Mouse (Mus musculus): ENCODE results near the gene Nfatc2. TPM values are rescaled to one million over a fixed set of nuclear protein-coding genes. Genes with fewer than 3 reads are reported as not detected.

Gene Nfatc2
- polyA plus RNA-seq, 1 experiment from 2014 or later = 0.25 TPM

GRCm38 (mm10) chr2:168514131-168514530 is 87.3 kb downstream of the Nfatc2 start:
- Histone ChIP-seq H3K9ac (ENCODE audit: low read depth, low read length) (no peak overlapping the region), H3K4me3 (ENCODE audit: low read depth, low read length) (no peak overlapping the region), H3K36me3 (ENCODE audit: control insufficient read depth, insufficient read depth, low read length) (no peaks in the 10 kb centered on the region), H3K4me2 (replicated peaks; ENCODE audit: low read depth, low read length) (no peak overlapping the region), H3K4me1 (replicated peaks; ENCODE audit: control insufficient read depth, insufficient read depth, low read length) (no peaks in the 10 kb centered on the region), H3K9me3 (ENCODE audit: control insufficient read depth, low read length) (no peaks in the 10 kb centered on the region), H3K27ac (ENCODE audit: low read depth, low read length) (no peak overlapping the region), H3K27me3 (ENCODE audit: control insufficient read depth, insufficient read depth, low read length) (no peaks in the 10 kb centered on the region)
- no peak for ATAC-seq (ENCODE audit: low FRiP score)
- WGBS = 85% methylated on average over 5 of the region's 5 CpGs
- no peak for DNase-seq (ENCODE audit: low spot score)

- DNase-seq (ENCODE audit: low spot score) = no peak
- Histone ChIP-seq H3K36me3 (ENCODE audit: control insufficient read depth, insufficient read depth, low read length) (no peaks in the 10 kb centered on the region), H3K4me2 (replicated peaks; ENCODE audit: low read depth, low read length) (no peak overlapping the region), H3K9ac (ENCODE audit: low read depth, low read length) (no peak overlapping the region), H3K4me1 (replicated peaks; ENCODE audit: control insufficient read depth, insufficient read depth, low read length) (no peaks in the 10 kb centered on the region), H3K4me3 (ENCODE audit: low read depth, low read length) (no peak overlapping the region), H3K9me3 (ENCODE audit: control insufficient read depth, low read length) (no peaks in the 10 kb centered on the region), H3K27ac (ENCODE audit: low read depth, low read length) (no peak overlapping the region), H3K27me3 (ENCODE audit: control insufficient read depth, insufficient read depth, low read length) (no peaks in the 10 kb centered on the region)
- ATAC-seq (ENCODE audit: low FRiP score) = no peak
Measured at GRCm38 (mm10) chr2:168511529-168511928, 89.9 kb downstream of the Nfatc2 start.

GRCm38 (mm10) chr2:168508469-168509198 is 92.8 kb downstream of the Nfatc2 start:
- no peak overlapping the region for H3K27ac ChIP-seq (ENCODE audit: low read depth, low read length)
- no peak for ATAC-seq (ENCODE audit: low FRiP score)
- WGBS = 87% methylated on average over 13 of the region's 13 CpGs

GRCm38 (mm10) chr2:168504431-168505182 is 96.8 kb downstream of the Nfatc2 start:
- Histone ChIP-seq H3K9me3 (ENCODE audit: control insufficient read depth, low read length) (no peaks in the 10 kb centered on the region), H3K27me3 (ENCODE audit: control insufficient read depth, insufficient read depth, low read length) (no peaks in the 10 kb centered on the region), H3K4me1 (replicated peaks; ENCODE audit: control insufficient read depth, insufficient read depth, low read length) (no peaks in the 10 kb centered on the region), H3K4me3 (ENCODE audit: low read depth, low read length) (no peak overlapping the region), H3K36me3 (ENCODE audit: control insufficient read depth, insufficient read depth, low read length) (no peaks in the 10 kb centered on the region), H3K9ac (ENCODE audit: low read depth, low read length) (no peak overlapping the region), H3K27ac (ENCODE audit: low read depth, low read length) (no peak overlapping the region), H3K4me2 (replicated peaks; ENCODE audit: low read depth, low read length) (no peak overlapping the region)
- no peak for ATAC-seq (ENCODE audit: low FRiP score)
- DNase-seq (ENCODE audit: low spot score) = no peak
- WGBS = 84% methylated on average over 27 of the region's 27 CpGs

More at GRCm38 (mm10) chr2:168508469-168509198, 92.8 kb downstream of the Nfatc2 start:
- Histone ChIP-seq H3K36me3 (ENCODE audit: control insufficient read depth, insufficient read depth, low read length) (no peaks in the 10 kb centered on the region), H3K4me1 (replicated peaks; ENCODE audit: control insufficient read depth, insufficient read depth, low read length) (no peaks in the 10 kb centered on the region), H3K27me3 (ENCODE audit: control insufficient read depth, insufficient read depth, low read length) (no peaks in the 10 kb centered on the region), H3K9me3 (ENCODE audit: control insufficient read depth, low read length) (no peaks in the 10 kb centered on the region), H3K4me2 (replicated peaks; ENCODE audit: low read depth, low read length) (no peak overlapping the region), H3K4me3 (ENCODE audit: low read depth, low read length) (no peak overlapping the region), H3K9ac (ENCODE audit: low read depth, low read length) (no peak overlapping the region)
- no peak for DNase-seq (ENCODE audit: low spot score)

- no peaks in the 10 kb centered on the region for H3K36me3 ChIP-seq (ENCODE audit: control insufficient read depth, insufficient read depth, low read length)
- no peaks in the 10 kb centered on the region for H3K27me3 ChIP-seq (ENCODE audit: control insufficient read depth, insufficient read depth, low read length)
- no peaks in the 10 kb centered on the region for H3K9me3 ChIP-seq (ENCODE audit: control insufficient read depth, low read length)
- no peak for DNase-seq (ENCODE audit: low spot score)
- H3K27ac ChIP-seq (ENCODE audit: low read depth, low read length) = no peak overlapping the region
- no peak for ATAC-seq (ENCODE audit: low FRiP score)
- H3K4me2 ChIP-seq (replicated peaks; ENCODE audit: low read depth, low read length) = no peak overlapping the region
- H3K9ac ChIP-seq (ENCODE audit: low read depth, low read length) = no peak overlapping the region
- no peaks in the 10 kb centered on the region for H3K4me1 ChIP-seq (replicated peaks; ENCODE audit: control insufficient read depth, insufficient read depth, low read length)
- no peak overlapping the region for H3K4me3 ChIP-seq (ENCODE audit: low read depth, low read length)
- 83% methylated on average over 6 of the region's 6 CpGs for WGBS
Measured at GRCm38 (mm10) chr2:168503735-168504134, 97.7 kb downstream of the Nfatc2 start.

GRCm38 (mm10) chr2:168500750-168501149 is 100.7 kb downstream of the Nfatc2 start:
- 89% methylated on average over 6 of the region's 6 CpGs for WGBS

GRCm38 (mm10) chr2:168500244-168500643 is 101.2 kb downstream of the Nfatc2 start:
- 73% methylated on average over 6 of the region's 6 CpGs for WGBS

More at GRCm38 (mm10) chr2:168500750-168501149, 100.7 kb downstream of the Nfatc2 start:
- no peaks in the 10 kb centered on the region for H3K9me3 ChIP-seq (ENCODE audit: control insufficient read depth, low read length)
- ATAC-seq (ENCODE audit: low FRiP score) = no peak
- DNase-seq (ENCODE audit: low spot score) = no peak
- H3K4me1 ChIP-seq (replicated peaks; ENCODE audit: control insufficient read depth, insufficient read depth, low read length) = no peaks in the 10 kb centered on the region
- no peak overlapping the region for H3K4me2 ChIP-seq (replicated peaks; ENCODE audit: low read depth, low read length)
- no peak overlapping the region for H3K27ac ChIP-seq (ENCODE audit: low read depth, low read length)
- H3K27me3 ChIP-seq (ENCODE audit: control insufficient read depth, insufficient read depth, low read length) = no peaks in the 10 kb centered on the region
- H3K9ac ChIP-seq (ENCODE audit: low read depth, low read length) = no peak overlapping the region
- H3K36me3 ChIP-seq (ENCODE audit: control insufficient read depth, insufficient read depth, low read length) = no peaks in the 10 kb centered on the region
- H3K4me3 ChIP-seq (ENCODE audit: low read depth, low read length) = no peak overlapping the region

GRCm38 (mm10) chr2:168491791-168492190 is 109.7 kb downstream of the Nfatc2 start:
- Histone ChIP-seq H3K4me2 (replicated peaks; ENCODE audit: low read depth, low read length) (no peak overlapping the region), H3K4me3 (ENCODE audit: low read depth, low read length) (no peak overlapping the region), H3K9me3 (ENCODE audit: control insufficient read depth, low read length) (no peaks in the 10 kb centered on the region), H3K36me3 (ENCODE audit: control insufficient read depth, insufficient read depth, low read length) (no peaks in the 10 kb centered on the region), H3K27ac (ENCODE audit: low read depth, low read length) (no peak overlapping the region), H3K27me3 (ENCODE audit: control insufficient read depth, insufficient read depth, low read length) (no peaks in the 10 kb centered on the region), H3K9ac (ENCODE audit: low read depth, low read length) (no peak overlapping the region), H3K4me1 (replicated peaks; ENCODE audit: control insufficient read depth, insufficient read depth, low read length) (no peaks in the 10 kb centered on the region)
- DNase-seq (ENCODE audit: low spot score) = no peak
- WGBS = 77% methylated on average over 7 of the region's 7 CpGs
- no peak for ATAC-seq (ENCODE audit: low FRiP score)

More at GRCm38 (mm10) chr2:168500244-168500643, 101.2 kb downstream of the Nfatc2 start:
- no peak overlapping the region for H3K9ac ChIP-seq (ENCODE audit: low read depth, low read length)
- ATAC-seq (ENCODE audit: low FRiP score) = no peak
- no peak for DNase-seq (ENCODE audit: low spot score)
- H3K4me3 ChIP-seq (ENCODE audit: low read depth, low read length) = no peak overlapping the region
- no peaks in the 10 kb centered on the region for H3K27me3 ChIP-seq (ENCODE audit: control insufficient read depth, insufficient read depth, low read length)
- no peak overlapping the region for H3K4me2 ChIP-seq (replicated peaks; ENCODE audit: low read depth, low read length)
- no peaks in the 10 kb centered on the region for H3K9me3 ChIP-seq (ENCODE audit: control insufficient read depth, low read length)
- H3K27ac ChIP-seq (ENCODE audit: low read depth, low read length) = no peak overlapping the region
- no peaks in the 10 kb centered on the region for H3K4me1 ChIP-seq (replicated peaks; ENCODE audit: control insufficient read depth, insufficient read depth, low read length)
- no peaks in the 10 kb centered on the region for H3K36me3 ChIP-seq (ENCODE audit: control insufficient read depth, insufficient read depth, low read length)

- ATAC-seq (ENCODE audit: low FRiP score) (no peak), DNase-seq (ENCODE audit: low spot score) (no peak)
- no peaks in the 10 kb centered on the region for H3K9me3 ChIP-seq (ENCODE audit: control insufficient read depth, low read length)
- no peaks in the 10 kb centered on the region for H3K4me1 ChIP-seq (replicated peaks; ENCODE audit: control insufficient read depth, insufficient read depth, low read length)
- no peak overlapping the region for H3K4me2 ChIP-seq (replicated peaks; ENCODE audit: low read depth, low read length)
- H3K27ac ChIP-seq (ENCODE audit: low read depth, low read length) = no peak overlapping the region
- no peak overlapping the region for H3K9ac ChIP-seq (ENCODE audit: low read depth, low read length)
- no peak overlapping the region for H3K4me3 ChIP-seq (ENCODE audit: low read depth, low read length)
- no peaks in the 10 kb centered on the region for H3K36me3 ChIP-seq (ENCODE audit: control insufficient read depth, insufficient read depth, low read length)
- WGBS = 94% methylated on average over 13 of the region's 13 CpGs
- no peaks in the 10 kb centered on the region for H3K27me3 ChIP-seq (ENCODE audit: control insufficient read depth, insufficient read depth, low read length)
Measured at GRCm38 (mm10) chr2:168489953-168490352, 111.5 kb downstream of the Nfatc2 start.
